Comparison of ENCODE assay signal across 9 mouse cellular contexts in genomic region chr4:124570977-124571376, GRCm38 (mm10). TPM values are rescaled to one million over a fixed set of nuclear protein-coding genes. Genes with fewer than 3 reads are reported as not detected.
DNase-seq lines count a peak whose midpoint lies in the region; ATAC-seq and TF ChIP-seq lines count a peak whose summit lies in the region.
"Had no signal": no experiment of that assay in that cellular context is flagged by ENCODE, and none has a peak within 500 bp of the region (broad histone marks: within the 10 kb centered on the region; RNA-seq: fewer than 3 reads in every experiment).

No protein-coding gene starts in this region.

- ATAC-seq in limb, embryonic 13.5 days (ENCODE audit: low FRiP score, low read depth), result peak; percentile 78; the same call in 1 of the 2 replicates
- no peak for ATAC-seq in kidney, postnatal 0 days (replicated peaks; ENCODE audit: low FRiP score, low read depth)
- peak; percentile 41; the same call in 1 of the 2 replicates for ATAC-seq in stomach, embryonic 15.5 days (ENCODE audit: insufficient read depth, low FRiP score, low read depth)
- no peak for ATAC-seq in liver, embryonic 12.5 days

- intact Hi-C loops in gastrocnemius, postnatal 14 days (cut with DNase I; ENCODE audit: low total_unique reads), result no loop called here

- no peaks in the 10 kb centered on the region for H3K9me3 ChIP-seq in limb, embryonic 13.5 days
- H3K9me3 ChIP-seq in limb, embryonic 10.5 days (replicated peaks), result no peaks in the 10 kb centered on the region
- no peaks in the 10 kb centered on the region for H3K9me3 ChIP-seq in kidney, postnatal 0 days (replicated peaks; ENCODE audit: low read length)
- H3K9me3 ChIP-seq in stomach, embryonic 15.5 days, result no peaks in the 10 kb centered on the region
- H3K9me3 ChIP-seq in liver, embryonic 12.5 days (replicated peaks), result no peaks in the 10 kb centered on the region

- no peak for TF ChIP-seq CTCF in kidney, postnatal 0 days (IDR thresholded peaks at IDR 0.05; ENCODE audit: low read depth)

- 0 out of 2 replicates have a peak overlapping the region, but pooled peaks have one; percentile 11 for H3K4me2 ChIP-seq in limb, embryonic 13.5 days (replicated peaks)
- no peak overlapping the region for H3K4me2 ChIP-seq in kidney, postnatal 0 days (ENCODE audit: low read length)
- H3K4me2 ChIP-seq in stomach, embryonic 15.5 days, result no peak overlapping the region
- no peak overlapping the region for H3K4me2 ChIP-seq in liver, embryonic 12.5 days

- H3K36me3 ChIP-seq in limb, embryonic 13.5 days, result no peaks in the 10 kb centered on the region
- H3K36me3 ChIP-seq in limb, embryonic 10.5 days, result no peaks in the 10 kb centered on the region
- H3K36me3 ChIP-seq in kidney, postnatal 0 days (ENCODE audit: insufficient read depth, low read length), result no peaks in the 10 kb centered on the region
- H3K36me3 ChIP-seq in stomach, embryonic 15.5 days, result no peaks in the 10 kb centered on the region
- H3K36me3 ChIP-seq in liver, embryonic 12.5 days, result no peaks in the 10 kb centered on the region

- 71% methylated on average over 9 of the region's 9 CpGs for WGBS in limb, embryonic 13.5 days
- WGBS in limb, embryonic 10.5 days, result 85% methylated on average over 9 of the region's 9 CpGs
- WGBS in kidney, postnatal 0 days, result 34% methylated on average over 9 of the region's 9 CpGs
- 49% methylated on average over 9 of the region's 9 CpGs for WGBS in stomach, embryonic 15.5 days
- 69% methylated on average over 9 of the region's 9 CpGs for WGBS in liver, embryonic 12.5 days (ENCODE audit: insufficient replicate concordance)

- no peak for DNase-seq in limb, embryonic 10.5 days (ENCODE audit: low spot score)
- DNase-seq in gastrocnemius, postnatal 14 days, result peak; percentile 87
- DNase-seq in kidney, postnatal 0 days (ENCODE audit: low spot score), result peak; percentile 24
- DNase-seq in thymus, postnatal 10 days (ENCODE audit: low spot score in 2 of 2), result no peak
- DNase-seq in frontal cortex, postnatal 10 days (ENCODE audit: low spot score in 2 of 2), result no peak

- no peak overlapping the region for H3K9ac ChIP-seq in limb, embryonic 13.5 days
- no peak overlapping the region for H3K9ac ChIP-seq in kidney, postnatal 0 days (ENCODE audit: low read depth, low read length)
- no peak overlapping the region for H3K9ac ChIP-seq in stomach, embryonic 15.5 days
- H3K9ac ChIP-seq in liver, embryonic 12.5 days, result no peak overlapping the region

- peaks cover 32% of the 10 kb centered on the region for H3K4me1 ChIP-seq in limb, embryonic 13.5 days
- H3K4me1 ChIP-seq in limb, embryonic 10.5 days, result peaks cover 14% of the 10 kb centered on the region
- 0 out of 2 replicates have a peak, but pooled peaks cover 11% of the 10 kb centered on the region for H3K4me1 ChIP-seq in kidney, postnatal 0 days (replicated peaks; ENCODE audit: insufficient read depth, low read length)
- peaks cover 5% of the 10 kb centered on the region; the same call in 1 of the 2 replicates for H3K4me1 ChIP-seq in stomach, embryonic 15.5 days
- no peaks in the 10 kb centered on the region for H3K4me1 ChIP-seq in liver, embryonic 12.5 days
- H3K4me1 ChIP-seq: megakaryocyte, embryonic 14.5 days had no signal

- H3K4me3 ChIP-seq in limb, embryonic 13.5 days, result no peak overlapping the region
- H3K4me3 ChIP-seq in limb, embryonic 10.5 days, result no peak overlapping the region
- no peak overlapping the region for H3K4me3 ChIP-seq in kidney, postnatal 0 days (replicated peaks; ENCODE audit: low read depth, low read length)
- H3K4me3 ChIP-seq in stomach, embryonic 15.5 days (replicated peaks), result no peak overlapping the region
- H3K4me3 ChIP-seq in liver, embryonic 12.5 days, result no peak overlapping the region
- H3K4me3 ChIP-seq: megakaryocyte, embryonic 14.5 days had no signal

- H3K27ac ChIP-seq in limb, embryonic 13.5 days, result no peak overlapping the region
- H3K27ac ChIP-seq in limb, embryonic 10.5 days, result no peak overlapping the region
- no peak overlapping the region for H3K27ac ChIP-seq in kidney, postnatal 0 days
- no peak overlapping the region; the same call in 1 of the 2 replicates for H3K27ac ChIP-seq in stomach, embryonic 15.5 days
- no peak overlapping the region for H3K27ac ChIP-seq in liver, embryonic 12.5 days

- H3K27me3 ChIP-seq in limb, embryonic 13.5 days, result peaks cover 73% of the 10 kb centered on the region
- peaks cover 97% of the 10 kb centered on the region for H3K27me3 ChIP-seq in limb, embryonic 10.5 days (ENCODE audit: low read depth, poor library complexity, severe bottlenecking)
- H3K27me3 ChIP-seq in kidney, postnatal 0 days (ENCODE audit: insufficient read depth, low read length), result peaks cover 21% of the 10 kb centered on the region
- peaks cover 49% of the 10 kb centered on the region for H3K27me3 ChIP-seq in stomach, embryonic 15.5 days (replicated peaks)
- peaks cover 91% of the 10 kb centered on the region for H3K27me3 ChIP-seq in liver, embryonic 12.5 days (replicated peaks)

RNA-seq across cellular contexts. Expression of gene 3100002H09Rik, which starts 39.6 kb away (rescaled TPM):
- polyA plus RNA-seq in limb, embryonic 13.5 days (2015; fragmentation: Nextera tagmentation; extraction: Ambion mirVana), result 0.23 TPM in 2 replicates
- not detected in 2 replicates for polyA plus RNA-seq in limb, embryonic 10.5 days (2016; fragmentation: Nextera tagmentation; extraction: Ambion mirVana)
- total RNA-seq in gastrocnemius, postnatal 14 days (2021), result not detected
- not detected in 2 replicates for polyA plus RNA-seq in kidney, postnatal 0 days (2015; fragmentation: Nextera tagmentation; extraction: Ambion mirVana)
- polyA plus RNA-seq in stomach, embryonic 15.5 days (2015; fragmentation: Nextera tagmentation; extraction: Ambion mirVana), result not detected in 2 replicates
- polyA plus RNA-seq in liver, embryonic 12.5 days (2016; fragmentation: Nextera tagmentation; extraction: Ambion mirVana), result not detected in 2 replicates

Comparison
In these comparisons a context has a peak if more than half of its experiments do, and no peak if none do; other contexts are left out.
1. ATAC-seq: peak in limb, embryonic 13.5 days (single experiment) and stomach, embryonic 15.5 days (single experiment); none in kidney, postnatal 0 days (single experiment) and liver, embryonic 12.5 days (single experiment).
2. DNase-seq: peak in gastrocnemius, postnatal 14 days (single experiment) and kidney, postnatal 0 days (single experiment); none in limb, embryonic 10.5 days (single experiment), thymus, postnatal 10 days (0 of 2) and frontal cortex, postnatal 10 days (0 of 2).